Mouse (Mus musculus): Measurements from ENCODE around the gene Scyl2. TPM values are rescaled to one million over a fixed set of nuclear protein-coding genes. Genes with fewer than 3 reads are reported as not detected.

The Scyl2 gene
- polyA plus RNA-seq, 1 experiment from 2014 or later, result 3.9 TPM

DNA sequence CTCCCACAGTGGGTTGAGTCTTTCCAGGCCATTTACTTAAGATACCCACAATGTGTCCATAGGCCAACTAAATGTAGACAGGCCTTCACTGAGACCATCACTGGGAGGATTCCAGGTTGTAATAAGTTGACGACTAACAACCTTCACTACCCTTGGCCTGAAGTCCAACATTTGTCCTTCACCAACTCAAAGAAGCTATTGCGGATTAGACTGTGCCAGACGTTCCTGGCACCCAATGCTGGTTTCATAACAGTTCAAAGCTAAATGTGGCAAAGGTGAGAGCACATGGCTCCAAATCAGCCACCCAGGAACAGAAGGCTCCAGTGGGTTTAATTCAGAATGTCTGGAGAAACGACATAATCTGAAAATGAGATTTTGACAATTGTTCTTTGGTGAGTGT is 53.0 kb downstream of the Scyl2 start:
- ATAC-seq (replicated peaks; ENCODE audit: insufficient number of reproducible peaks, insufficient read depth, low FRiP score, low read depth), result no peak
- Histone ChIP-seq H3K4me2 (no peak overlapping the region), H3K27me3 (no peaks in the 10 kb centered on the region), H3K27ac (no peak overlapping the region), H3K36me3 (no peaks in the 10 kb centered on the region), H3K9me3 (replicated peaks) (no peaks in the 10 kb centered on the region), H3K4me1 (replicated peaks) (no peaks in the 10 kb centered on the region), H3K4me3 (no peak overlapping the region), H3K9ac (no peak overlapping the region)
- 83% methylated on average over 4 of the region's 4 CpGs for WGBS

DNA sequence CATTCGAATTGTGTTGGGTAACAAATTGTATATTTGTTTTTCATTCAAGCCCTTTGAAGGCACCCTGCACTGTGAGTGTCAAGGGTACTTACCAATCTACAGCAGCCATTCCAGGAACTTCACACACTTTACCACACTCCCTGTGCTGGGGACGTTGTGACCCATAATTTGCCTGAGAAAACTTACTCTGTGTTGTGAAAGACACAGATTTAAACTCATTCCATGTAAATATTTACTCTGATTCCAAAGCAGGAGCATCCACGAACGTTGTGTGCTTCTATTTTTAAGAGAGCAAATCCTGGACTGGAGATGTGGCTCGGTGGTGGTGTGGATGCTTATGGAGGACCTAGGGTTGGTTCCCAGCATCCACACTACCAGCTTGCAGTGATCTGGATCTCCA is 54.3 kb downstream of the Scyl2 start:
- Histone ChIP-seq H3K4me2 (no peak overlapping the region), H3K4me3 (no peak overlapping the region), H3K9me3 (replicated peaks) (no peaks in the 10 kb centered on the region), H3K4me1 (replicated peaks) (no peaks in the 10 kb centered on the region), H3K27me3 (no peaks in the 10 kb centered on the region), H3K27ac (no peak overlapping the region), H3K36me3 (no peaks in the 10 kb centered on the region), H3K9ac (no peak overlapping the region)
- WGBS, result 63% methylated on average over 5 of the region's 5 CpGs
- ATAC-seq (replicated peaks; ENCODE audit: insufficient number of reproducible peaks, insufficient read depth, low FRiP score, low read depth), result no peak

DNA sequence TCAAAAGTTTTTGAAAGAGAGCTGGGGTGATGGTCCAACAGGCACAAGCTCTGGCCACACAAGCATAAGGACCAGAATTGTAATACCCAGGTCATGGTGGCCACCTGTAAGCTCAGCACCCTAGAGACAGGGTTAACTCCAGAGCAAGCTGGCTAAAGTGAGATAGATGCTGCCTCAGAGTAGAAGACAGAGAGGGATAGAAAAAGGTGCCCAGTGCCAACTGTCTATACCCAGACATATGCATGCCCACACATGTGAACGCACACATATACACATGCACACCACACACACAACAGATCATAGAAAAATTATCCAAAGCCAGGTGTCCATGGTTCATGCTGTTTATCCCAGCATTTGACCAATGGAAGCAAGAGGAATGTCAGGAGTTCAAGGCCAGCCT is 55.5 kb downstream of the Scyl2 start:
- 80% methylated on average over 1 of the region's 1 CpGs for WGBS
- Histone ChIP-seq H3K9me3 (replicated peaks) (no peaks in the 10 kb centered on the region), H3K4me1 (replicated peaks) (no peaks in the 10 kb centered on the region), H3K4me2 (no peak overlapping the region), H3K27ac (no peak overlapping the region), H3K36me3 (no peaks in the 10 kb centered on the region), H3K9ac (no peak overlapping the region), H3K27me3 (no peaks in the 10 kb centered on the region), H3K4me3 (no peak overlapping the region)
- no peak for ATAC-seq (replicated peaks; ENCODE audit: insufficient number of reproducible peaks, insufficient read depth, low FRiP score, low read depth)

DNA sequence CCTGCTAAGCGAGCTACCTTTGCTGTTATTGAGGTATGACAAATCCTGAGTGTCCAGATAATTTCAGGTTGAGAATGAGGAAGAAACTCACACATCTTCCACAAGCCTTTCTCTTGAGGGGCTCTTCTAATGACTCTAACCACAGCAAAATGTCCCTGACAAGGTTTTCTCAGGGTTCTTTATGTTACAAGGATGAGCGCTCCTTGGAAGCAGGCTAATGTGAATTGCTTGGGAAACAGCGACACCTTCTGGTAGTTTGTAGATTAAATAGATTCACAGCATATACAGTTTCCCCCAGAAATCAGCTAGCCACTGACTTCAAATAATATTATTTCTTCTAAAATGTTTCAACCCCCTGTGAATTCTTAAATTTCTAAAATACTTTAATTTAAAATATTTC is 56.0 kb downstream of the Scyl2 start:
- no peaks in the 10 kb centered on the region for H3K4me1 ChIP-seq (replicated peaks)
- H3K36me3 ChIP-seq, result no peaks in the 10 kb centered on the region
- no peak overlapping the region for H3K27ac ChIP-seq
- whole genome bisulfite sequencing, result 28% methylated on average over 3 of the region's 3 CpGs
- no peak overlapping the region for H3K9ac ChIP-seq
- no peak for ATAC-seq (replicated peaks; ENCODE audit: insufficient number of reproducible peaks, insufficient read depth, low FRiP score, low read depth)
- H3K27me3 ChIP-seq, result no peaks in the 10 kb centered on the region
- H3K4me3 ChIP-seq, result no peak overlapping the region
- H3K9me3 ChIP-seq (replicated peaks), result no peaks in the 10 kb centered on the region
- H3K4me2 ChIP-seq, result no peak overlapping the region

DNA sequence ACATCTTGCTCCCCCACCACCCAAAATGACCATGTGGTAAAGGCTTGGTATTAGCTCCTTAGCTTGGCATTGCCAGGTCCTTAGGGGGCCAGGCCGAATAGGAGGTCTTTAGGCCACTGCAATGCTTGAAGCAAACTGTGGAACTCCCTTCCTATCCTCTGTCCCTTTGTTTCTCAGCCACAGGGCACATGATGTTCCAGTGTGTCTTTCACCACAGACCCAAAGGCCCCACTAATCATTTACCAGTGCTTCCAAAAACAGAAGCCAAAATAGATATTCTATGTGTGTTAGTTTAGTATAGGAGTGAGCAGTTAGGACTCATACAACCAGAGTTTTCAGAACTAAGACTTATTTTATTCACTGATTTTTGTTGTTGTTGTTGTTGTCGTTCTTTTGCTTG is 59.4 kb downstream of the Scyl2 start:
- Histone ChIP-seq H3K4me1 (replicated peaks) (no peaks in the 10 kb centered on the region), H3K36me3 (no peaks in the 10 kb centered on the region), H3K27me3 (no peaks in the 10 kb centered on the region), H3K4me3 (no peak overlapping the region), H3K9ac (no peak overlapping the region), H3K27ac (no peak overlapping the region), H3K4me2 (no peak overlapping the region), H3K9me3 (replicated peaks) (no peaks in the 10 kb centered on the region)
- 90% methylated on average over 2 of the region's 2 CpGs for WGBS
- ATAC-seq (replicated peaks; ENCODE audit: insufficient number of reproducible peaks, insufficient read depth, low FRiP score, low read depth), result no peak

DNA sequence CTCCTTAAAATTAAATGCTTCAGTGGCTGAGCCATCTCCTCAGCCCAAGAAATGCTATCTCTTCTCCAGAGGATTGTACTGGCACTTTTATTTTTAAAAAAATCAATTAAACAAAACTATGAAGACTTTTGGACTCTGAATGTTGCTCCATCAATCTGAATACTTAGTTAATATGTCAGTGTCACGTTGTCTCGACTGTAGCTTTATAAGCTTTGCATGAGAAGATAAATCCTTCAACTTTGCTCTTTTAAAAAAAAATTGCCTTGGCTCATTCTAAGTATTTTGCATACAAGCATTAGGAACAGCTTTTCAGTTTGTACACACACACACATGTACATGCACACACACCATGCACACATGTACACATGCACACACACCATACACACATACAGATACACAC is 61.9 kb downstream of the Scyl2 start:
- H3K4me1 ChIP-seq (replicated peaks), result no peaks in the 10 kb centered on the region; the same call in 1 of the 2 replicates
- no peaks in the 10 kb centered on the region for H3K9me3 ChIP-seq (replicated peaks)
- no peak overlapping the region for H3K4me3 ChIP-seq
- ATAC-seq (replicated peaks; ENCODE audit: insufficient number of reproducible peaks, insufficient read depth, low FRiP score, low read depth), result no peak
- 81% methylated on average over 2 of the region's 2 CpGs for WGBS
- no peaks in the 10 kb centered on the region for H3K36me3 ChIP-seq
- H3K27ac ChIP-seq, result no peak overlapping the region
- no peak overlapping the region for H3K9ac ChIP-seq
- no peaks in the 10 kb centered on the region for H3K27me3 ChIP-seq
- no peak overlapping the region for H3K4me2 ChIP-seq

DNA sequence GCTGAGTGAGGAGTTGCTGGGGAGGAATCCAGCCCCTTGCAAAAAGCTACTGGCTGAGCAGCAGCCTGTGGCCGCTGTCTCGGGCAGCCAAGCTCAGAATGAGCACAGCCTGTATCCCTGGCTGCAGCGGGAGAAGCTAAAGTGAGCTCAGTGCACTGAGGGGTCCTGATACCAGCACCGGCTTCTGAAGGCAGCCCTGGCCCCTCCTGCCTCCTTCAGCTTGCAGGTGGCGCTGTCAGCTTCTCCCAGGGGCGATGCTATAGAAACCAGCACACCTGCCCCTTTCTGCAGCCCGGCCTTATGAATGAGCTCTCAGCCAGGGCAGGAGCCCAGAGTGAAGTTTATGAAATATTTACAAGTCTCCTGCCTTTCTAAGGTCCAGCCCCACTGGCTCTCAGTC is 65.0 kb downstream of the Scyl2 start, which contains the start of gene Slc17a8:
TSS of gene Slc17a8 (minus strand) at position 125 of the 400 bp plus-strand sequence.
- WGBS, result 23% methylated on average over 7 of the region's 7 CpGs
- ATAC-seq (replicated peaks; ENCODE audit: insufficient number of reproducible peaks, insufficient read depth, low FRiP score, low read depth), result no peak

DNA sequence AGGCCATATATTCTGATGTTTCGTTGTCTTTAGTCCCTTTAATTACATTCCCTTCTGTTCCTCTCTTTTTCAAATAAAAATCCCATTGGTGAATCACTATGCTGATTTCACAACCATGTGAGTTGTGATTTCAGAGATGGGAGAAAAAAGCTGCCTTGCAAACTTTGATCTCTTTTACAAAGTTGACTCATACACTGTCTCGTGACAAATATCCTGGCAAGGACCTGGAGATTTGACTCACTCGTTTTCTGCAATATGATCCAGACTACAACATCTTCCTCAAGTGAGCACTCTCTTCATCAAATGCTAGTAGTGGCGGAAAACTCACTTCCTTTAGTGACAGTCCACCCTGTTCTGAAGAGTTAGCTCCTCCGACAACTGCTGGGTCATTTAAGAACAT is 86.8 kb downstream of the Scyl2 start:
- no peaks in the 10 kb centered on the region for H3K9me3 ChIP-seq (replicated peaks)
- no peaks in the 10 kb centered on the region for H3K36me3 ChIP-seq
- 62% methylated on average over 5 of the region's 5 CpGs for WGBS
- no peak overlapping the region for H3K9ac ChIP-seq
- 0 out of 2 replicates have a peak, but pooled peaks cover 2% of the 10 kb centered on the region for H3K4me1 ChIP-seq (replicated peaks)
- no peak overlapping the region for H3K4me3 ChIP-seq
- no peaks in the 10 kb centered on the region for H3K27me3 ChIP-seq
- no peak for ATAC-seq (replicated peaks; ENCODE audit: insufficient number of reproducible peaks, insufficient read depth, low FRiP score, low read depth)
- no peak overlapping the region for H3K27ac ChIP-seq
- H3K4me2 ChIP-seq, result no peak overlapping the region

More for the DNA sequence above, 65.0 kb downstream of the Scyl2 start, which contains the start of gene Slc17a8:
- Histone ChIP-seq H3K9ac (no peak within 1 kb of the TSS), H3K27me3 (no peaks in the 10 kb centered on the region), H3K36me3 (no peaks in the 10 kb centered on the region), H3K4me2 (no peak within 1 kb of the TSS), H3K27ac (no peak within 1 kb of the TSS), H3K4me1 (replicated peaks) (no peaks in the 10 kb centered on the region; the same call in 1 of the 2 replicates), H3K4me3 (no peak within 1 kb of the TSS), H3K9me3 (replicated peaks) (no peaks in the 10 kb centered on the region)

DNA sequence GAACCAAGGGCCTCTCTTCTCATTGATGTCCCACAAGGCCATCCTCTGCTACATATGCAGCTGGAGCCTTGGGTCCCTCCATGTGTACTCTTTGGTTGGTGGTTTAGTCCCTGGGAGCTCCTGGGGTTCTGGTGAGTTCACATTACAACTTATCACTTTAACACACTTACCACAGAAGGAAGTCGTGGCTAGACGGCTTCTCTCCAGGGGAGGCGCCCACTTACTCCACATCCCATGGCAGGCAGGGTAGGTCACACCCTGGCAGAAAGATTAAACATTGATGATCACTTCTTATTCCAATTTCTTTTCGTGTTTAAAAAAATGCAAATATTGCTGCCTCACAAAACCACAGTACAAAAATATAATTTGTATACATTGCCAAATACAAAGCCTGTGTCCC is 88.8 kb downstream of the Scyl2 start:
- Histone ChIP-seq H3K9ac (no peak overlapping the region), H3K36me3 (no peaks in the 10 kb centered on the region), H3K27ac (no peak overlapping the region), H3K27me3 (no peaks in the 10 kb centered on the region), H3K4me3 (no peak overlapping the region), H3K4me2 (no peak overlapping the region), H3K9me3 (replicated peaks) (no peaks in the 10 kb centered on the region), H3K4me1 (replicated peaks) (0 out of 2 replicates have a peak, but pooled peaks cover 5% of the 10 kb centered on the region)
- 61% methylated on average over 4 of the region's 4 CpGs for WGBS
- no peak for ATAC-seq (replicated peaks; ENCODE audit: insufficient number of reproducible peaks, insufficient read depth, low FRiP score, low read depth)

DNA sequence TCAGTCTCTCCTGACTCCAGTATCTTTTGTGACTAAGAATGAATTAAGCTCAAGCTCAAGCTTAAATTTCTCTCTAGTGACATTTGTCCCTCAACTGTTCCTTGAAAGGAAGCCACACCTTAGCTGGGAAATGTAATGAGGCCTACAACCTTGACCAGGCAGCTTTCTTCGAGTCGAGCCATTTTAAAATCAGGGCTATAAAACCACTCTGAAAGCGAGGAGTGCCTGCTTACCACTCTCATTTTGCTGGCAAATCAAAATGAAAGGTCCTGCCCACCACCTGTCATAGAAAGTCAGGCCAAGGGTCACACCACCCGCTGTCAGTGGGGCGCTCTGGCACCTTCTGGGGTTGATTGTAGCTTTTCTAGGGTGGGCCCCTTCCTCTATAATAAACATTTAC is 90.2 kb downstream of the Scyl2 start:
- H3K27ac ChIP-seq, result no peak overlapping the region
- H3K36me3 ChIP-seq, result no peaks in the 10 kb centered on the region
- 81% methylated on average over 5 of the region's 5 CpGs for WGBS
- no peaks in the 10 kb centered on the region for H3K27me3 ChIP-seq
- no peak overlapping the region for H3K9ac ChIP-seq
- H3K4me2 ChIP-seq, result no peak overlapping the region
- ATAC-seq (replicated peaks; ENCODE audit: insufficient number of reproducible peaks, insufficient read depth, low FRiP score, low read depth), result no peak
- H3K4me3 ChIP-seq, result no peak overlapping the region
- H3K4me1 ChIP-seq (replicated peaks), result 0 out of 2 replicates have a peak, but pooled peaks cover 5% of the 10 kb centered on the region
- H3K9me3 ChIP-seq (replicated peaks), result no peaks in the 10 kb centered on the region

DNA sequence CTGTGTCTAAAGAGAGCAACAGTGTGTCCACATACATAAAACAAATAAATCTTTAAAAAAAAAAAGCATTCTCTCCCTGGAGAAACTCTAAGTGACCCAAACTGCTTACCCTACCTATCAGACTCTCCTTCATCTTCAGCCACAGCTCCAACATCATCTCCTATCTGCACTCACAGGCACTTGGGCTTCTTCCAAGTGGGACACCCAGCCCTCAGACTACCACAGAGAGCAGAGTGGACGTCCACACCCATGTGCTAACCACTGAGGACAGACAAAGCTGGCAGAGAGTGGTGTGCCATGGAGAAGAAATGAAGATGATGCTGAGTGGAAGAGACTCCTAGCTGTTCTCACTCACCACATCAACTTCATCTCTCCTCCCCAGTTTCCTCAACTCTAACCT is 90.6 kb downstream of the Scyl2 start:
- H3K27me3 ChIP-seq, result no peaks in the 10 kb centered on the region
- H3K27ac ChIP-seq, result no peak overlapping the region
- 50% methylated on average over 1 of the region's 1 CpGs for WGBS
- no peaks in the 10 kb centered on the region for H3K9me3 ChIP-seq (replicated peaks)
- no peaks in the 10 kb centered on the region for H3K36me3 ChIP-seq
- no peak overlapping the region for H3K4me3 ChIP-seq
- H3K4me1 ChIP-seq (replicated peaks), result 0 out of 2 replicates have a peak, but pooled peaks cover 5% of the 10 kb centered on the region
- ATAC-seq (replicated peaks; ENCODE audit: insufficient number of reproducible peaks, insufficient read depth, low FRiP score, low read depth), result no peak
- no peak overlapping the region for H3K4me2 ChIP-seq
- H3K9ac ChIP-seq, result no peak overlapping the region

DNA sequence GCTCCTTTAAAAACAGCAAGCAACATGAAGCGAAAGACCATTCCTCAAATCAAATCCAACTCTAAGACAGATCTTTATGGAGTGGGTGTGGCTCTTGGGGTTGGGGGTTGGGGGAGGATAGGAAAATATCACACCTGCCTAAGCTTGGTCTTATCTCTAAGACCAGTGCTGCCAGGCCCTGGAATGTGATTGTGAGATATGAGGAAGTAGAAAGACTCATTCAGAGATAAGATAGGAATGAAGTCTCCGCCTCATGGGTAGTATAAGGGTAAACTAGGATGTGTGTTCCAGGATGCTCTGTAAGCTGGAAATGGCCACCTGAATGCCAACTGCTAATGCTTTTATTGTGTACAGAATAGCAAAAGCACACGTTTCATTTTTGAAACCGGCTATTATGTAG is 91.8 kb downstream of the Scyl2 start:
- ATAC-seq (replicated peaks; ENCODE audit: insufficient number of reproducible peaks, insufficient read depth, low FRiP score, low read depth), result no peak
- H3K9ac ChIP-seq, result no peak overlapping the region
- H3K27ac ChIP-seq, result no peak overlapping the region
- no peak overlapping the region for H3K4me3 ChIP-seq
- H3K4me1 ChIP-seq (replicated peaks), result 0 out of 2 replicates have a peak, but pooled peaks cover 5% of the 10 kb centered on the region
- no peak overlapping the region for H3K4me2 ChIP-seq
- H3K36me3 ChIP-seq, result no peaks in the 10 kb centered on the region
- H3K27me3 ChIP-seq, result no peaks in the 10 kb centered on the region
- no peaks in the 10 kb centered on the region for H3K9me3 ChIP-seq (replicated peaks)
- WGBS, result 62% methylated on average over 4 of the region's 4 CpGs
